Mouse (Mus musculus): ENCODE results near the gene Eif4g3. TPM values are rescaled to one million over a fixed set of nuclear protein-coding genes. Genes with fewer than 3 reads are reported as not detected.

The Eif4g3 gene
- polyA plus RNA-seq, 1 experiment from 2014 or later: 43.9 TPM

DNA sequence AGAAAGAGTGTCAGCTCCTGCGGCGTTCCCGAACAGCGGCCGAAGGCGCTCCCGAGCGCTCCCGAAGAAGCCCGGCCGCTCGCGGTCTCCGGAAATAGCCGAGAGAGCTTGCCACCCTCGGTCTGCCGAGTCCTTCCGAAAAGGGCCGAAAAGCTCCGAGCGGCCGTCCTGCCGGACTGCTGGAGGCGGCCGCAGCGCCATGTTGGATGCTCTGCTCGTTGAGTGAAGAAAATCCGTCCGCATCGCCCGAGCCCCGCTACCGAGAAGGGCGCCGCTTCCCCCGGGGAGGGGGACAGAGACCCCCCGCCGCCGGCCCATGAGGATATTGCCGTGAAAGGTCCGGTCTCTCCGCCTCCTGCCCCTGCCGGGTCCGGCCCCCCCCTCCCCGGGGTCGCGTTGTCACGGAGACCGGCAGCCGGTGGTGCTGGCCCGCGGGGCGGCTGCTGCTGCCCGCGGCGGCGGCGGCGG lies 503 bp downstream of the Eif4g3 start:
- Histone ChIP-seq H3K27ac (peak overlapping the region; percentile 96), H3K4me1 (peaks cover 37% of the 10 kb centered on the region), H3K4me2 (peak overlapping the region; percentile 84), H3K9me3 (replicated peaks) (no peaks in the 10 kb centered on the region), H3K36me3 (ENCODE audit: poor library complexity, severe bottlenecking) (peaks cover 17% of the 10 kb centered on the region), H3K27me3 (no peaks in the 10 kb centered on the region), H3K4me3 (peak overlapping the region; percentile 98), H3K9ac (peak overlapping the region; percentile 100)
- WGBS: under 1% methylated on average over 34 of the region's 59 CpGs
- peak; percentile 94 for ATAC-seq

DNA sequence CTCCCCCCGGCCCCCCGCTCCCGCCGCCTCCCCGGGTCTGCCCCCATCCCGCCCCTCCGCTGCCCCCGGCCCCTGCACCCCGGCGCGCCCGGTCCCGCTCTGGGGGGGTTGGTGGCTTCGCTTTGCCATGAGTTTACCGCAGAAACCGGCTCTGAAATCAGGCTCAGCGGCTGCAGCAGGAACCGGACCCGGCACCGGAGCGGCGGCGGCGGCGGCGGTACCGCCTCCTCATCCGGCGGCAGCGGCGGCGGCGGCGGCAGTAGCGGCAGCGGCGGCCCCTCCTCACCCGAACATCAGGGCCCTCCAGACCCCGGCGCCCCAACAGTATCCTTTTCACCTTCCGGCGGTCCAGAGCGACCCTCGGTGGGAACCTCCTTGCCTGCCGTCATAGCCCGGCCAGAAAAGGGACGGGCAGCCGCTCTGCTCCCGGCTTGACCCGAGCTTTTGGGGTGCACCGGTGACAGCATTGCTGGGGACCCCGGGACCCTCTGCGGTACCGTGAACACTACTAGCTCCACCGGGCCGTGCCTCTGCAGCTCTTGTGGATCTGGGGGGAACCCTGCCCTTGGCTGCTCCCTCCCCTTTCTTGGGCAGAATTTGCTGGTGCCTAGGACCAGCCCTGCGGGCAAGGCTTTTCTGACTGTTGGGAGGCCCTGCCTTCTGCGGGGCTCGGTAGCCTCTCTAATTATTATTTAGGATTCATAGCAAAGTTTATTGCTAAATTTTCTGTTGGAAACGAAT lies 1.2 kb downstream of the Eif4g3 start:
- H3K4me2 ChIP-seq: peak overlapping the region; percentile 84
- peak overlapping the region; percentile 100 for H3K9ac ChIP-seq
- 1% methylated on average over 38 of the region's 60 CpGs for WGBS
- ATAC-seq: peak; percentile 23
- peaks cover 39% of the 10 kb centered on the region for H3K4me1 ChIP-seq
- peak overlapping the region; percentile 98 for H3K4me3 ChIP-seq
- peaks cover 24% of the 10 kb centered on the region for H3K36me3 ChIP-seq (ENCODE audit: poor library complexity, severe bottlenecking)
- H3K27me3 ChIP-seq: no peaks in the 10 kb centered on the region
- H3K9me3 ChIP-seq (replicated peaks): no peaks in the 10 kb centered on the region
- peak overlapping the region; percentile 96 for H3K27ac ChIP-seq

DNA sequence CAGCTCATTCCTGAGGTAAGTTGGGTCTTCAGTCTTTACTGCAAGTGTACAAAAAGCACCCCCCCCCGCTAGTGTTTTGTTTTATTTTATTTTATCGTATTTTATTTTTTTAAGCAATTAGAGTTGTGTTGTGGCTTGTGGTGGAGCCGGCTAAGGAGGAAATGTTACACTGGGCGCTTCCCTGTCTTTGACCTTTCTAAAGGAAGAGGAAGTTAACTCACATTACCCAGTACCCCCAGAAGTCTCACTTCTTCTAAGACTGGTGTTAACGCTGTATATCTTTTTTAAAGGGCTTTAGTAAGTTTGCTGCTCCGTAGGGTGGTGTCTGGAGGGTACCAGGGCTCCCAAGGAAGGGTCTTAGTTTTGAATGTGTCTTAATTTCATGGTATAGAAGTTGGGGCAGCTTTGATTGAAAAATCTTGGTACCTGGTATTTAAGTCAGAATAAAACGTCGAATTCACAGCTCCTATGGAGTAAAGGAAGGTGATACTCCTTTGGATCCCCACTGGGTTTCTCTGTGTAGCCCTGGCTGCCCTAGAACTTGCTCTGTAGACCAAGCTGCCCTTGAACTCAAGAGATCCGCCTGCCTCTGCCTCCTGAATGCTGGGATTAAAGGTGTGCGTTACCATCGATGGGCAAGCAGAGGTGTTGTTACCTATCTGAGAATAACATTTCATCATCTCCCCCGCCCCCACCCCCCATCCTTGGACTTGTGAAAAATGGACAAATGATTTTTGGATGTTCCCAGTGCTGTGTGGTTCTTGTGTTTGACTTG lies 1.9 kb downstream of the Eif4g3 start:
- Histone ChIP-seq H3K4me1 (peaks cover 39% of the 10 kb centered on the region), H3K9me3 (replicated peaks) (no peaks in the 10 kb centered on the region), H3K27me3 (no peaks in the 10 kb centered on the region), H3K9ac (peak overlapping the region; percentile 100), H3K4me3 (peak overlapping the region; percentile 98), H3K36me3 (ENCODE audit: poor library complexity, severe bottlenecking) (peaks cover 32% of the 10 kb centered on the region), H3K27ac (peak overlapping the region; percentile 96; the same call in 1 of the 2 replicates), H3K4me2 (peak overlapping the region; percentile 84)
- no peak for ATAC-seq
- 49% methylated on average over 12 of the region's 12 CpGs for WGBS

DNA sequence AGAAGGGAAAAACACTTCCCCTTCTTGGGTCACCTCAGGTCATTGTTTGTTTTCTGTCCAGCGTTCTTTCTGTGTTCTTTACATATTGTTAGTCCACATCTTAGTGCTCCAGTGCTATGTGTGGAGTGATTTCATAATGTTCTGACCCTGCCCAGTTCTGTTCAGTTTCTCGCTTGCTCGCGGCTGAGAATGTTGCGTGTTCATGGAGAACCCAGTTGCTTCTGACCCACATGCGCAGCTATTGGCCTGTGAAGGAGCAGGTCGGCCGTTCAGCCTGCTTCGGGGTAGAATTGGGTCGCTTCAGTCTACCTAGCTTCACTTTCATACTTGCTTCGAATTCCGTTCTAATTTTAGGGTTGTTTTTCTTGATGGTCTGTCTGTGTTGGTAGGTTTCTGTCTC lies 2.6 kb downstream of the Eif4g3 start:
- H3K9ac ChIP-seq: peak overlapping the region; percentile 100
- WGBS: 82% methylated on average over 12 of the region's 12 CpGs
- ATAC-seq: no peak
- H3K4me3 ChIP-seq: peak overlapping the region; percentile 98
- H3K36me3 ChIP-seq (ENCODE audit: poor library complexity, severe bottlenecking): peaks cover 36% of the 10 kb centered on the region
- peak overlapping the region; percentile 84 for H3K4me2 ChIP-seq
- H3K4me1 ChIP-seq: peaks cover 42% of the 10 kb centered on the region
- no peaks in the 10 kb centered on the region for H3K9me3 ChIP-seq (replicated peaks)
- H3K27ac ChIP-seq: no peak overlapping the region
- no peaks in the 10 kb centered on the region for H3K27me3 ChIP-seq

DNA sequence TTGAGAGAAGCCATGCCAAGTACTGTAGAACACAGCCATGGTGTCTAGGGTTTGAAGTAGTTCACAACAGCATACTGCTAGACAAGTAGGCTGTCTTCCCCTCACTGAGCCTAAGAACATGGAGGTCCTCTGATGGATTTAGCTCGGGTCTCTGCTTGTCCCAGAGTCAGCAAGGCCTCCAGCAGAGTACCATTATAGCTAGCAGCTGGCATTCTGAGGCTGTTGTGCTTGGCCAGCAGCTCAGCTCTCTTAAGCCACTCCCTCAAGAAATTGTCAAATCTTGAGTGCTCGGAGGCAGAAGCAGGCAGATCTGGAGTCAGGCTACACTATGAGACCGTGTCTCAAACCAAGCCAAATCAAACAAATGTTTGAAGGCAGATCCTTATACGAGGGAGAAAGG lies 5.4 kb downstream of the Eif4g3 start:
- Histone ChIP-seq H3K4me2 (no peak overlapping the region), H3K27me3 (no peaks in the 10 kb centered on the region), H3K36me3 (ENCODE audit: poor library complexity, severe bottlenecking) (peaks cover 48% of the 10 kb centered on the region), H3K27ac (no peak overlapping the region), H3K9me3 (replicated peaks) (no peaks in the 10 kb centered on the region), H3K4me3 (no peak overlapping the region), H3K4me1 (peaks cover 41% of the 10 kb centered on the region), H3K9ac (no peak overlapping the region)
- WGBS: 71% methylated on average over 4 of the region's 4 CpGs
- ATAC-seq: no peak

DNA sequence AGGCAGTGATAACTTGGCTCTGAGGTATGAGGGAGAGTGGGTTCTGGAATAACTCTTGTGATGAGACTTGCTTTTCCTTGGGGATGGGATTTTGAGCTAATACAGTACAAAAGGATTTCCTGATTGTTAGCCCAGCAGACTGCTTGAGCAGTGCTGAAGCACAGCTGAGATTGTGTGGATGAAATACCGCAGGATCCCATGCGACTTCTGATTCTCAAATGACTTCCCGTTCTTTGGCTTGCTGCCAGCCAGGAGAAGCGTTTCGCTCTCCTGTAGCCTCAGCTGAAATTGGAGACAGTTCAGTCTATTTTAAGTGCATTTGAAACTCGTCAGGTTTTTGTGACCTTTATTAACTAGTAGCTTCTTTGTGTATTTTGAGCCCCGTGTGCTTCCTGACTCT lies 7.9 kb downstream of the Eif4g3 start:
- peaks cover 29% of the 10 kb centered on the region for H3K4me1 ChIP-seq
- no peaks in the 10 kb centered on the region for H3K27me3 ChIP-seq
- no peak overlapping the region for H3K27ac ChIP-seq
- no peak for ATAC-seq
- WGBS: 53% methylated on average over 7 of the region's 7 CpGs
- H3K36me3 ChIP-seq (ENCODE audit: poor library complexity, severe bottlenecking): peaks cover 66% of the 10 kb centered on the region
- H3K4me2 ChIP-seq: no peak overlapping the region
- no peak overlapping the region for H3K4me3 ChIP-seq
- H3K9me3 ChIP-seq (replicated peaks): no peaks in the 10 kb centered on the region
- no peak overlapping the region for H3K9ac ChIP-seq

DNA sequence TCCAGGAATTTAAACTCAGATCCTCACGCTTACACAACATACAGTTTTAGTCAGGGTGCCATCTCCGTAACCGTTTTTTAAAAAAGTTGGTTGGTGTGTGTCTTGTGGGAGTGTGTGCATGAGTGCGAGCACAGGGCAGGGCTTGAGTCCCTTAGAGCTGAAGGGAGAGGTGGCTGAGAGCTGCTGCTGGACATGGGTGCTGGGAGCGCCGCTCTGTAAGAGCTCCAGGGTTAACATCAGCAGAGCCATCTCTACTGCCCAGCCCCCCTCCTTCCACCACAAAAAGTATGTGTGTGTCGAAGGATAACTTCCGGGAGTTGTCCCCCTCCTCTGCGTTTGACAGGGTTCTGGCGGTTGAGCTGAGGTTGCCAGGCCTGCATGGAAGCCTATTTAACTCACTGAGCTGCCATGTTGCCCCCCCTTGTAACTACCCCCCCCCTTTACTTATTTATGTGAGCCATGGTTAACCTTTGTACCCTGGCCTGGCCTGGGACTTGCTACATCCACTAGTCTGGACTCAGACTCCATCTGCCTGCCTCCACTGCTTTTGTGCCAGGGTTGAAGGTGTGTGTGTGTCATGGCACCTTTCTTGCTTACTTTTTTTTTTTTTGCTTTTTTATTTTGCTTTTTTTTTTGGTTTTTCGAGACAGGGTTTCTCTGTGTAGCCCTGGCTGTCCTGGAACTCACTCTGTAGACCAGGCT lies 11.2 kb downstream of the Eif4g3 start:
- no peak for ATAC-seq
- WGBS: 89% methylated on average over 11 of the region's 11 CpGs
- H3K4me3 ChIP-seq: no peak overlapping the region
- H3K4me1 ChIP-seq: peaks cover 8% of the 10 kb centered on the region; the same call in 1 of the 2 replicates
- no peak overlapping the region for H3K4me2 ChIP-seq
- H3K36me3 ChIP-seq (ENCODE audit: poor library complexity, severe bottlenecking): peaks cover 68% of the 10 kb centered on the region
- no peaks in the 10 kb centered on the region for H3K27me3 ChIP-seq
- H3K9me3 ChIP-seq (replicated peaks): no peaks in the 10 kb centered on the region
- H3K27ac ChIP-seq: no peak overlapping the region
- no peak overlapping the region for H3K9ac ChIP-seq

DNA sequence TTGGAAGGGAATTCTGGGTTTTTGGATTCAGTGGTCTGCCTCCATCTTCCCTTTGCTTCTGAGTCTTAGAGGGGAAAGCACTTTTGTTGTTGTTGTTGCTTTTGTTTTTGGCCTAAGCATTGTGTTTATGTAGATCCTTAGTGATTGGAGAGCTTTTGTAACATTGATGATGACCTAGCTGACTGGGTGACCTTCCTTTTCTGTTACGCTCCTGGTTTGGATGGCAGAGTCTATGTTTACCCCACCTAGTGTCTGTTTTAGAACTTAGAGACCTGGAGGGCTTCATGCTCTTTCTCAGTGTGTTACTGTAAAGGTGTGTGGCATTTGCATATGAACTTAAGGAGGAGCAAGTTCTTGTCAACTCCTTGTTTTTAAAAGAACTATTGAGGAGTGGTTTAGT lies 13.0 kb downstream of the Eif4g3 start:
- 91% methylated on average over 1 of the region's 1 CpGs for WGBS
- ATAC-seq: no peak
- no peak overlapping the region for H3K27ac ChIP-seq
- H3K4me3 ChIP-seq: no peak overlapping the region
- H3K4me2 ChIP-seq: no peak overlapping the region
- no peaks in the 10 kb centered on the region for H3K27me3 ChIP-seq
- H3K36me3 ChIP-seq (ENCODE audit: poor library complexity, severe bottlenecking): peaks cover 66% of the 10 kb centered on the region
- no peaks in the 10 kb centered on the region for H3K9me3 ChIP-seq (replicated peaks)
- H3K4me1 ChIP-seq: peaks cover 2% of the 10 kb centered on the region; the same call in 1 of the 2 replicates
- no peak overlapping the region for H3K9ac ChIP-seq

DNA sequence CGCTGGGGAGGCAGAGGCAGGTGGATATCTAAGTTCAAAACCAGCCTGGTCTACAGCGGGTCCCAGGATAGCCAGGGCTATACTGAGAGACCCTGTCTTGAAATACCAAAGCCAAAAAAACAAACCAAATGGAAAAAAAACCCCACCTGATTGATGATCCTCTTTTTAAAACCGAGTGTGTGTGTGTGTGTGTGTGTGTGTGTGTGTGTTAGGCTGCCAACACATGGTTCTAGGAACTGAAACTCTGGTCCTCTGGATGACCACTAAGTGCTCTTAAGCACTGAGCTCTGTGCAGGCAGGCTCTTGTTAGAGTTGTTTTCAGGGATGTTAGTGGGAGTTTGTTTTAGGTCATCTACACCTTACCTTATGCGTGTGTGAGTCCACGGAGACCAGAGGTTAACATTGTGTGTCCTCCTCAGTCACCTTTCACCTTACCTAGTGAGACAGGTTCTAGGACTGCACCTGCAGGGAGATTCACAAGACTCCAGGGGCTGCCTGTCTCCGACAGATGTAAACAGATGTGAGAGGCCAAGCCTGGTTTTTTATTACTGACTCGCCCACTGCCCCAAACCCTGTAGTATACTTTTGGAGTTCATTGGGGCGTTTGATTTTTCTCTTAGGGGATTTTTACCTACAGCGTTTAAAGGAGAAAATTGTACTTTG lies 14.3 kb downstream of the Eif4g3 start:
- Histone ChIP-seq H3K27ac (no peak overlapping the region), H3K4me3 (no peak overlapping the region), H3K9me3 (replicated peaks) (no peaks in the 10 kb centered on the region), H3K9ac (no peak overlapping the region), H3K36me3 (ENCODE audit: poor library complexity, severe bottlenecking) (peaks cover 76% of the 10 kb centered on the region), H3K4me2 (no peak overlapping the region), H3K4me1 (peaks cover 12% of the 10 kb centered on the region), H3K27me3 (no peaks in the 10 kb centered on the region)
- WGBS: 93% methylated on average over 9 of the region's 9 CpGs
- no peak for ATAC-seq

DNA sequence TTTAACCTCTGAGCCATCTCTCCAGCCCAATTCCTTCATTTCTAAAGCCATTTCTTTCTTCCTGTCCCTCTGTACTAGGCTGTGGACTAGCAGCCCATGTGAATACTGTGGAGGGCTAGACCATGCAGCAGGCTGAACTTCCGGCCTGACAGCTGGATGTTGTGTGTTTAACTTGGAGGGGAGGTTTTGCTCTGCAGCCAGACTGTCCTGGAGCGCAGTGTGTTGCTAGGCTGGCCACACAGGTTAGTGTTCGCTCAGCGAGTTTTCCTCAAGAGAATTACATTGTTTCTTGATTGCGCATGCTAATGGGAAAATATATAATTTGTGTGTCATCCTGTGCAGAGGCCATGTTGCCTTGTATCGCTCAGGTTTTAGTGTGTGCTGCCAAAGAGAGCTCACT lies 15.8 kb downstream of the Eif4g3 start:
- Histone ChIP-seq H3K4me3 (no peak overlapping the region), H3K9ac (no peak overlapping the region), H3K36me3 (ENCODE audit: poor library complexity, severe bottlenecking) (peaks cover 69% of the 10 kb centered on the region), H3K4me1 (peaks cover 12% of the 10 kb centered on the region), H3K9me3 (replicated peaks) (no peaks in the 10 kb centered on the region), H3K4me2 (no peak overlapping the region), H3K27me3 (no peaks in the 10 kb centered on the region), H3K27ac (no peak overlapping the region)
- WGBS: 94% methylated on average over 6 of the region's 6 CpGs
- no peak for ATAC-seq

DNA sequence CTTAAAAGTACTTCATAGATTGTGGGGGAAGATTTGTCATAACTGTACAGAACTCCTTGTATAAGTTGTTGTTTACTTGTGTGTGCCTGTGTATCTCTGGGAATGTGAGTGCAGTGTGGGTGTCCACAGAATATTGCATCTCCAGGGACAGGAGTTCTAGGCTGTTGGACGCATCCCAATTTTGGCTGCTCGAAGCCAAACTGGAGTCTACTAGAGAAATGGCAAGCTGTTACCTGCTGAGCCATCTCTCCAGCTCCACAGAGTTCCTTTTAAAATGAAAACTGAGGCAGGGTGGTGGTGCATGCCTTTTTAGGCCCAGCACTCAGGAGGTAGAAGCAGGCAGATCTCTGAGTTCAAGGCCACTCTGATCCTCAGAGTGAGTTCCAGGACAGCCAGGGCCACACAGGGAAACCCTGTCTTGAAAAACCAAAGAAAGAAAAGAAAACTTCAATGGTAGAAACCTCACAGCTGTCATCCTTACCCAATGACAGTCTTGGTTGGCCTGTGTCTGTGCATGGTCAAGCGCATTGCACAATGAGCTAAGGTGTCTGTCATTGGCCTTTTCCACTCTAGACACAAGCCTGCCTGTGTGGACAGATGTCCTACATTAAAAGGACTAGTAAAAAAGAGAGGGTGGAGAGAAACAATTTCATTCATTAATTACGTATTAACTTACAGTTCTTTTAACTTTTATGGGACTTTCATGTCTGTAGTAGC lies 17.1 kb downstream of the Eif4g3 start:
- Histone ChIP-seq H3K4me3 (no peak overlapping the region), H3K27ac (no peak overlapping the region), H3K4me1 (peaks cover 12% of the 10 kb centered on the region), H3K9ac (no peak overlapping the region), H3K27me3 (no peaks in the 10 kb centered on the region), H3K4me2 (no peak overlapping the region), H3K9me3 (replicated peaks) (no peaks in the 10 kb centered on the region), H3K36me3 (ENCODE audit: poor library complexity, severe bottlenecking) (peaks cover 69% of the 10 kb centered on the region)
- no peak for ATAC-seq
- 95% methylated on average over 4 of the region's 4 CpGs for WGBS

Data from forebrain, embryonic 13.5 days (tissue).